ENCODE assay signal across 9 mouse cellular contexts in the genomic region with DNA sequence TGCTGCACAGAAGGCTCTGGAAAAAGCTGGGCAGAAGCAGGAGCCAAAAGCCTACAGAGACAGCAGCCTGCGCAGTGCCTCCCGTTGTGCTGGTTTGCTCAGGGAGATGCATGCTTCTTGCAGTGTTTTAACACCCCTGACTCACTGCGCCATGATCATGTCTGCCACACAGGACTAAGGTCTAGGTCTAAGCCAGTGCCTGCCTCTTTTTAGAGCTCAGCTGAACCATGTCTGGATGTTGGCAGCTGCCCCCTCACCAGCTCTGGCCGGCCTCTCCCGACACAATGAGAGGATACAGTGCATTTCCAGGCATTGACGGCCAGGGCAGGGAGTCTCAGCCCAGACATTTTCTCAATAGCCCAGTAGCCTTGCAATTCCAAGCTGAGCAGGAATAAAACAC. TPM values are rescaled to one million over a fixed set of nuclear protein-coding genes. Genes with fewer than 3 reads are reported as not detected.
DNase-seq lines count a peak whose midpoint lies in the region; ATAC-seq and TF ChIP-seq lines count a peak whose summit lies in the region.
"Had no signal": no experiment of that assay in that cellular context is flagged by ENCODE, and none has a peak within 500 bp of the region (broad histone marks: within the 10 kb centered on the region; RNA-seq: fewer than 3 reads in every experiment).

No protein-coding gene starts in this region.

- H3K27ac ChIP-seq in kidney, embryonic 14.5 days (ENCODE audit: low read depth, low read length), result no peak overlapping the region
- H3K27ac ChIP-seq in cerebellum, adult 2 months (ENCODE audit: insufficient read depth, low read length), result no peak overlapping the region
- H3K27ac ChIP-seq in kidney, postnatal 0 days, result 0 out of 2 replicates have a peak overlapping the region, but pooled peaks have one; percentile 36

- peak; percentile 24 for DNase-seq in kidney, adult 11 months
- peak; percentile 88 for DNase-seq in brain, adult 2 months (ENCODE audit: low read depth, low spot score)
- DNase-seq in cerebellum, adult 2 months, result peak; percentile 35 to 45
- DNase-seq in kidney, postnatal 0 days (ENCODE audit: low spot score), result no peak
- no peak for DNase-seq in testis, postnatal 14 days (ENCODE audit: low spot score)
- DNase-seq in adrenal gland, postnatal 14 days, result no peak
- DNase-seq in ovary, postnatal 14 days (ENCODE audit: low spot score), result no peak
- DNase-seq: right cerebral cortex, postnatal 25 days had no signal

- H3K9me3 ChIP-seq in kidney, embryonic 14.5 days (ENCODE audit: control insufficient read depth, low read length), result no peaks in the 10 kb centered on the region
- H3K9me3 ChIP-seq in kidney, postnatal 0 days (replicated peaks; ENCODE audit: low read length), result no peaks in the 10 kb centered on the region

- no peak for TF ChIP-seq POLR2A in cerebellum, adult 2 months (IDR thresholded peaks at IDR 0.05; ENCODE audit: borderline replicate concordance, insufficient read depth, low read length)

- H3K27me3 ChIP-seq in kidney, embryonic 14.5 days (ENCODE audit: control insufficient read depth, insufficient read depth, low read length), result no peaks in the 10 kb centered on the region
- H3K27me3 ChIP-seq in cerebellum, adult 2 months (ENCODE audit: control insufficient read depth, insufficient read depth, low read length), result no peaks in the 10 kb centered on the region
- no peaks in the 10 kb centered on the region for H3K27me3 ChIP-seq in kidney, postnatal 0 days (ENCODE audit: insufficient read depth, low read length)

- H3K36me3 ChIP-seq in kidney, embryonic 14.5 days (ENCODE audit: control insufficient read depth, insufficient read depth, low read length), result no peaks in the 10 kb centered on the region
- H3K36me3 ChIP-seq in kidney, postnatal 0 days (ENCODE audit: insufficient read depth, low read length), result no peaks in the 10 kb centered on the region

- TF ChIP-seq CTCF in cerebellum, adult 2 months (IDR thresholded peaks at IDR 0.05; ENCODE audit: borderline replicate concordance, insufficient read depth, low read depth, low read length), result no peak
- no peak for TF ChIP-seq CTCF in kidney, postnatal 0 days (IDR thresholded peaks at IDR 0.05; ENCODE audit: low read depth)

- no peak for ATAC-seq in kidney, embryonic 14.5 days (ENCODE audit: low FRiP score, low TSS enrichment)
- ATAC-seq in kidney, postnatal 0 days (replicated peaks; ENCODE audit: low FRiP score, low read depth), result no peak

- WGBS in kidney, embryonic 14.5 days, result 56% methylated on average over 6 of the region's 6 CpGs
- WGBS in cerebellum, adult 2 months, result 21% methylated on average over 6 of the region's 6 CpGs
- WGBS in kidney, postnatal 0 days, result 58% methylated on average over 6 of the region's 6 CpGs

- no peak overlapping the region for H3K4me3 ChIP-seq in kidney, embryonic 14.5 days (ENCODE audit: low read length)
- no peak overlapping the region for H3K4me3 ChIP-seq in cerebellum, adult 2 months (replicated peaks; ENCODE audit: insufficient read depth, low read depth, low read length)
- H3K4me3 ChIP-seq in kidney, postnatal 0 days (replicated peaks; ENCODE audit: low read depth, low read length), result no peak overlapping the region

- H3K9ac ChIP-seq in kidney, embryonic 14.5 days (ENCODE audit: low read depth, low read length), result no peak overlapping the region
- H3K9ac ChIP-seq in kidney, postnatal 0 days (ENCODE audit: low read depth, low read length), result no peak overlapping the region

- no peak overlapping the region for H3K4me2 ChIP-seq in kidney, embryonic 14.5 days (replicated peaks; ENCODE audit: low read depth, low read length)
- no peak overlapping the region for H3K4me2 ChIP-seq in kidney, postnatal 0 days (ENCODE audit: low read length)

- H3K4me1 ChIP-seq in kidney, embryonic 14.5 days (ENCODE audit: control insufficient read depth, insufficient read depth, low read length), result peaks cover 7% of the 10 kb centered on the region
- peaks cover 6% of the 10 kb centered on the region; the same call in 1 of the 2 replicates for H3K4me1 ChIP-seq in cerebellum, adult 2 months (ENCODE audit: control insufficient read depth, insufficient read depth, low read length)
- H3K4me1 ChIP-seq in kidney, postnatal 0 days (replicated peaks; ENCODE audit: insufficient read depth, low read length), result peaks cover 14% of the 10 kb centered on the region; the same call in 1 of the 2 replicates

RNA-seq across cellular contexts. Expression of gene Afdn, which starts 23.0 kb away (rescaled TPM):
- 96.7 and 105 TPM in 2 replicates for polyA plus RNA-seq in kidney, embryonic 14.5 days (2014; fragmentation: Nextera tagmentation; extraction: Ambion mirVana)
- 85.5 and 94.0 TPM in 2 replicates for polyA plus RNA-seq in cerebellum, adult 2 months (2012; rRNA removed)
- 96.4 and 102 TPM in 2 replicates for polyA plus RNA-seq in kidney, postnatal 0 days (2015; fragmentation: Nextera tagmentation; extraction: Ambion mirVana)
- total RNA-seq in adrenal gland, postnatal 14 days (2021), result 121 and 133 TPM in 2 replicates

RNA-seq across cellular contexts. Expression of gene Tcte2, which starts 24.3 kb away (rescaled TPM):
- 3.4 and 4.6 TPM in 2 replicates for polyA plus RNA-seq in kidney, embryonic 14.5 days (2014; fragmentation: Nextera tagmentation; extraction: Ambion mirVana)
- 12.1 and 13.8 TPM in 2 replicates for polyA plus RNA-seq in cerebellum, adult 2 months (2012; rRNA removed)
- 3.3 and 4.1 TPM in 2 replicates for polyA plus RNA-seq in kidney, postnatal 0 days (2015; fragmentation: Nextera tagmentation; extraction: Ambion mirVana)
- total RNA-seq in adrenal gland, postnatal 14 days (2021), result 2.5 and 3.3 TPM in 2 replicates

Comparison
In these comparisons a context has a peak if more than half of its experiments do, and no peak if none do; other contexts are left out.
1. DNase-seq: peak in kidney, adult 11 months (single experiment), brain, adult 2 months (single experiment) and cerebellum, adult 2 months (2 of 2); none in kidney, postnatal 0 days (single experiment), testis, postnatal 14 days (single experiment), adrenal gland, postnatal 14 days (single experiment) and ovary, postnatal 14 days (single experiment).